Mouse (Mus musculus) forebrain, embryonic 13.5 days (tissue): ENCODE data around the gene Pstpip1. TPM values are rescaled to one million over a fixed set of nuclear protein-coding genes. Genes with fewer than 3 reads are reported as not detected.

Experiments
- ATAC-seq: fragments of 200-750 bp; cut with Nextera tagmentation; 2 replicates; pipeline ENCODE4 v1.8.0; 2017
- H3K27ac ChIP-seq: fragments of 300-500 bp; sonication (generic); 2 replicates; pipeline ENCODE4 v1.5.1; 2015; ENCODE audit warnings: inconsistent platforms, mild to moderate bottlenecking, moderate library complexity
- H3K27me3 ChIP-seq: fragments of 300-500 bp; sonication (generic); 2 replicates; pipeline ENCODE4 v1.6.1; 2015; ENCODE audit warnings: mild to moderate bottlenecking, inconsistent platforms
- H3K36me3 ChIP-seq: fragments of 300-500 bp; sonication (generic); 2 replicates; pipeline ENCODE4 v1.6.1; 2015; ENCODE audit warnings: mild to moderate bottlenecking, inconsistent platforms; ENCODE audit not compliant: poor library complexity, severe bottlenecking
- H3K4me1 ChIP-seq: fragments of 300-500 bp; sonication (generic); 2 replicates; pipeline ENCODE4 v1.6.1; 2015; ENCODE audit warnings: inconsistent platforms
- H3K4me2 ChIP-seq: fragments of 300-500 bp; sonication (generic); 2 replicates; pipeline ENCODE4 v1.6.1; 2015; ENCODE audit warnings: inconsistent platforms, mild to moderate bottlenecking, moderate library complexity
- H3K4me3 ChIP-seq: fragments of 300-500 bp; sonication (generic); 2 replicates; pipeline ENCODE4 v1.5.1; 2015; ENCODE audit warnings: mild to moderate bottlenecking, inconsistent platforms
- H3K9ac ChIP-seq: fragments of 300-500 bp; sonication (generic); 2 replicates; pipeline ENCODE4 v1.6.1; 2015; ENCODE audit warnings: mild to moderate bottlenecking, inconsistent platforms
- H3K9me3 ChIP-seq: fragments of 300-500 bp; sonication (generic); replicated peaks from 2 replicates; pipeline ENCODE4 v1.6.1; 2016; ENCODE audit warnings: inconsistent platforms
- WGBS: fragments of 180-500 bp; shearing (Covaris S2); methylation state at CpG from one replicate; pipeline ENCODE4 v1.1.7; 2015; 5-methylcytosine and 5-hydroxymethylcytosine counted together
- polyA plus RNA-seq: library from polyadenylated mRNA; unstranded; fragments of >200 nt; fragmentation: Nextera tagmentation; extraction: Ambion mirVana; gene quantifications from 2 replicates; pipeline ENCODE4 v1.2.1, GENCODE M21; 2015

Gene Pstpip1
- polyA plus RNA-seq, 1 experiment from 2014 or later = 0.41 TPM

- Histone ChIP-seq H3K4me1 (no peaks in the 10 kb centered on the region), H3K4me2 (no peak overlapping the region), H3K27ac (no peak overlapping the region), H3K36me3 (peaks cover 100% of the 10 kb centered on the region), H3K9me3 (no peaks in the 10 kb centered on the region), H3K4me3 (no peak overlapping the region), H3K27me3 (no peaks in the 10 kb centered on the region), H3K9ac (no peak overlapping the region)
- no peak for ATAC-seq
- WGBS = 82% methylated on average over 10 of the region's 10 CpGs
Measured at GRCm38 (mm10) chr9:56131813-56132525, 42.2 kb downstream of the Pstpip1 start.

GRCm38 (mm10) chr9:56133970-56134369, 44.2 kb downstream of the Pstpip1 start:
- Histone ChIP-seq H3K4me2 (no peak overlapping the region), H3K4me3 (no peak overlapping the region), H3K4me1 (no peaks in the 10 kb centered on the region), H3K9me3 (no peaks in the 10 kb centered on the region), H3K27ac (no peak overlapping the region), H3K36me3 (peaks cover 93% of the 10 kb centered on the region), H3K27me3 (no peaks in the 10 kb centered on the region), H3K9ac (no peak overlapping the region)
- ATAC-seq = no peak
- 82% methylated on average over 5 of the region's 5 CpGs for WGBS

- H3K4me2 ChIP-seq = no peak overlapping the region
- no peaks in the 10 kb centered on the region for H3K4me1 ChIP-seq
- no peak for ATAC-seq
- no peaks in the 10 kb centered on the region for H3K27me3 ChIP-seq
- no peak overlapping the region for H3K9ac ChIP-seq
- H3K36me3 ChIP-seq = peaks cover 90% of the 10 kb centered on the region
- no peak overlapping the region for H3K27ac ChIP-seq
- H3K4me3 ChIP-seq = no peak overlapping the region
- 81% methylated on average over 4 of the region's 4 CpGs for WGBS
- H3K9me3 ChIP-seq = no peaks in the 10 kb centered on the region
Measured at GRCm38 (mm10) chr9:56134614-56135013, 44.9 kb downstream of the Pstpip1 start.

GRCm38 (mm10) chr9:56135590-56136197, 45.9 kb downstream of the Pstpip1 start:
- Histone ChIP-seq H3K27ac (no peak overlapping the region), H3K4me1 (no peaks in the 10 kb centered on the region), H3K36me3 (peaks cover 86% of the 10 kb centered on the region), H3K4me2 (no peak overlapping the region), H3K4me3 (no peak overlapping the region), H3K9me3 (no peaks in the 10 kb centered on the region), H3K9ac (no peak overlapping the region), H3K27me3 (no peaks in the 10 kb centered on the region)
- 84% methylated on average over 4 of the region's 4 CpGs for WGBS
- ATAC-seq = no peak

- Histone ChIP-seq H3K27me3 (no peaks in the 10 kb centered on the region), H3K9ac (no peak overlapping the region), H3K9me3 (no peaks in the 10 kb centered on the region), H3K4me3 (no peak overlapping the region), H3K36me3 (peaks cover 83% of the 10 kb centered on the region), H3K27ac (no peak overlapping the region), H3K4me1 (no peaks in the 10 kb centered on the region), H3K4me2 (no peak overlapping the region)
- no peak for ATAC-seq
- 83% methylated on average over 9 of the region's 9 CpGs for WGBS
Measured at GRCm38 (mm10) chr9:56141776-56142175, 52.0 kb downstream of the Pstpip1 start.

GRCm38 (mm10) chr9:56144366-56145003, 54.7 kb downstream of the Pstpip1 start:
- ATAC-seq = no peak
- H3K4me1 ChIP-seq = 0 out of 2 replicates have a peak, but pooled peaks cover 3% of the 10 kb centered on the region
- H3K4me2 ChIP-seq = no peak overlapping the region
- no peaks in the 10 kb centered on the region for H3K27me3 ChIP-seq
- no peak overlapping the region for H3K27ac ChIP-seq
- H3K36me3 ChIP-seq = peaks cover 71% of the 10 kb centered on the region
- no peak overlapping the region for H3K9ac ChIP-seq
- 97% methylated on average over 7 of the region's 7 CpGs for WGBS
- no peaks in the 10 kb centered on the region for H3K9me3 ChIP-seq
- H3K4me3 ChIP-seq = no peak overlapping the region

GRCm38 (mm10) chr9:56146326-56146923, 56.7 kb downstream of the Pstpip1 start:
- Histone ChIP-seq H3K36me3 (peaks cover 62% of the 10 kb centered on the region), H3K4me1 (peaks cover 3% of the 10 kb centered on the region; the same call in 1 of the 2 replicates), H3K4me3 (no peak overlapping the region), H3K4me2 (no peak overlapping the region), H3K9ac (no peak overlapping the region), H3K9me3 (no peaks in the 10 kb centered on the region), H3K27me3 (no peaks in the 10 kb centered on the region), H3K27ac (no peak overlapping the region)
- WGBS = 94% methylated on average over 16 of the region's 16 CpGs
- no peak for ATAC-seq

- Histone ChIP-seq H3K27me3 (no peaks in the 10 kb centered on the region), H3K4me3 (no peak overlapping the region), H3K36me3 (peaks cover 10% of the 10 kb centered on the region), H3K4me1 (peaks cover 32% of the 10 kb centered on the region), H3K27ac (peak overlapping the region; percentile 31; the same call in 1 of the 2 replicates), H3K9ac (no peak overlapping the region), H3K9me3 (no peaks in the 10 kb centered on the region), H3K4me2 (no peak overlapping the region)
- ATAC-seq = peak; percentile 62
- WGBS = 35% methylated on average over 7 of the region's 7 CpGs
Measured at GRCm38 (mm10) chr9:56151745-56152481, 62.2 kb downstream of the Pstpip1 start.

GRCm38 (mm10) chr9:56152482-56153007, 62.8 kb downstream of the Pstpip1 start:
- peaks cover 33% of the 10 kb centered on the region for H3K4me1 ChIP-seq
- 84% methylated on average over 4 of the region's 4 CpGs for WGBS
- H3K4me2 ChIP-seq = no peak overlapping the region
- no peak overlapping the region for H3K4me3 ChIP-seq
- 0 out of 2 replicates have a peak, but pooled peaks cover 6% of the 10 kb centered on the region for H3K36me3 ChIP-seq
- H3K9ac ChIP-seq = no peak overlapping the region
- no peaks in the 10 kb centered on the region for H3K9me3 ChIP-seq
- H3K27me3 ChIP-seq = no peaks in the 10 kb centered on the region
- no peak for ATAC-seq
- H3K27ac ChIP-seq = no peak overlapping the region; the same call in 1 of the 2 replicates

- Histone ChIP-seq H3K9ac (no peak overlapping the region), H3K9me3 (no peaks in the 10 kb centered on the region), H3K4me3 (no peak overlapping the region), H3K27me3 (no peaks in the 10 kb centered on the region), H3K27ac (no peak overlapping the region), H3K4me2 (no peak overlapping the region), H3K4me1 (peaks cover 47% of the 10 kb centered on the region), H3K36me3 (0 out of 2 replicates have a peak, but pooled peaks cover 6% of the 10 kb centered on the region)
- ATAC-seq = no peak
- WGBS = 93% methylated on average over 5 of the region's 5 CpGs
Measured at GRCm38 (mm10) chr9:56154572-56154971, 64.8 kb downstream of the Pstpip1 start.

- H3K9me3 ChIP-seq = no peaks in the 10 kb centered on the region
- no peaks in the 10 kb centered on the region for H3K36me3 ChIP-seq
- no peaks in the 10 kb centered on the region for H3K27me3 ChIP-seq
- H3K27ac ChIP-seq = no peak overlapping the region
- WGBS = 67% methylated on average over 2 of the region's 2 CpGs
- no peak overlapping the region for H3K9ac ChIP-seq
- H3K4me2 ChIP-seq = peak overlapping the region; percentile 24; the same call in 1 of the 2 replicates
- no peak overlapping the region for H3K4me3 ChIP-seq
- H3K4me1 ChIP-seq = peaks cover 46% of the 10 kb centered on the region
- ATAC-seq = no peak
Measured at GRCm38 (mm10) chr9:56158077-56158476, 68.3 kb downstream of the Pstpip1 start.
